Comparison of ENCODE assay signal across 8 mouse cellular contexts in genomic region chr9:20652260-20652658, GRCm38 (mm10). TPM values are rescaled to one million over a fixed set of nuclear protein-coding genes. Genes with fewer than 3 reads are reported as not detected.
A peak's percentile ranks its signal among the peaks of the same experiment; 100 is the strongest.
DNase-seq lines count a peak whose midpoint lies in the region; ATAC-seq and TF ChIP-seq lines count a peak whose summit lies in the region.

No protein-coding gene starts in this region.

- H3ac ChIP-seq in C2C12 (ENCODE audit: control insufficient read depth, insufficient read length, low read depth), result peak overlapping the region; percentile 88

- DNase-seq in heart, adult 2 months, result no peak
- DNase-seq in heart, adult 9 months (ENCODE audit: low spot score in 2 of 2), result no peak
- DNase-seq in liver, postnatal 0 days, result no peak
- no peak for DNase-seq in layer of hippocampus, postnatal 36 days
- no peak for DNase-seq in adrenal gland, postnatal 14 days
- DNase-seq in ovary, adult 18-20 months (ENCODE audit: low spot score), result no peak

- ATAC-seq in forebrain, embryonic 13.5 days, result no peak; the same call in 1 of the 2 replicates
- ATAC-seq in liver, postnatal 0 days, result peak; percentile 4; the same call in 1 of the 2 replicates

- no peaks in the 10 kb centered on the region for H3K36me3 ChIP-seq in heart, adult 2 months (ENCODE audit: control insufficient read depth, insufficient read depth, low read length)
- peaks cover 42% of the 10 kb centered on the region for H3K36me3 ChIP-seq in C2C12 (ENCODE audit: control insufficient read depth, insufficient read depth)
- H3K36me3 ChIP-seq in forebrain, embryonic 13.5 days (ENCODE audit: poor library complexity, severe bottlenecking), result peaks cover 61% of the 10 kb centered on the region
- H3K36me3 ChIP-seq in liver, postnatal 0 days (replicated peaks; ENCODE audit: insufficient read depth, low read length), result peaks cover 26% of the 10 kb centered on the region

- peaks cover 42% of the 10 kb centered on the region for H3K79me3 ChIP-seq in C2C12 (ENCODE audit: low read depth)

- peaks cover 3% of the 10 kb centered on the region; the same call in 1 of the 2 replicates for H3K79me2 ChIP-seq in heart, adult 2 months (replicated peaks; ENCODE audit: control insufficient read depth, insufficient read depth, low read length)
- H3K79me2 ChIP-seq in C2C12 (ENCODE audit: control insufficient read depth, insufficient read depth), result peaks cover 54% of the 10 kb centered on the region

- intact Hi-C loops in heart, adult 2 months (cut with DNase I), result loop anchor here (5.0 kb wide), 2 partner anchors 185 to 270 kb away; no protein-coding TSS in a partner anchor

- peak overlapping the region; percentile 76 for H3K4me3 ChIP-seq in heart, adult 2 months
- peak overlapping the region; percentile 75 for H3K4me3 ChIP-seq in C2C12 (ENCODE audit: insufficient read depth, poor library complexity, severe bottlenecking)
- peak overlapping the region; percentile 87 for H3K4me3 ChIP-seq in forebrain, embryonic 13.5 days
- H3K4me3 ChIP-seq in liver, postnatal 0 days (ENCODE audit: low read depth, low read length), result peak overlapping the region; percentile 97

- peak overlapping the region; percentile 76 for H3K9ac ChIP-seq in heart, adult 2 months (ENCODE audit: low read depth, low read length)
- peak overlapping the region; percentile 89 for H3K9ac ChIP-seq in forebrain, embryonic 13.5 days
- H3K9ac ChIP-seq in liver, postnatal 0 days (replicated peaks), result peak overlapping the region; percentile 93

- no peaks in the 10 kb centered on the region for H3K9me3 ChIP-seq in forebrain, embryonic 13.5 days (replicated peaks)
- no peaks in the 10 kb centered on the region for H3K9me3 ChIP-seq in liver, postnatal 0 days (ENCODE audit: low read length)

- H3K27me3 ChIP-seq in heart, adult 2 months (ENCODE audit: control insufficient read depth, insufficient read depth, low read length), result no peaks in the 10 kb centered on the region
- H3K27me3 ChIP-seq in C2C12 (ENCODE audit: control insufficient read depth, insufficient read depth, insufficient read length), result no peaks in the 10 kb centered on the region
- no peaks in the 10 kb centered on the region for H3K27me3 ChIP-seq in forebrain, embryonic 13.5 days
- no peaks in the 10 kb centered on the region for H3K27me3 ChIP-seq in liver, postnatal 0 days (ENCODE audit: insufficient read depth, low read length)

- WGBS in heart, adult 2 months, result under 1% methylated on average over 25 of the region's 25 CpGs
- WGBS in forebrain, embryonic 13.5 days, result under 1% methylated on average over 22 of the region's 25 CpGs
- WGBS in liver, postnatal 0 days (ENCODE audit: insufficient replicate concordance), result 0% methylated on average over 21 of the region's 25 CpGs

- TF ChIP-seq EP300 in heart, adult 2 months (IDR thresholded peaks at IDR 0.05; ENCODE audit: insufficient read depth, low read depth, low read length), result no peak
- TF ChIP-seq EP300 in liver, postnatal 0 days (IDR thresholded peaks at IDR 0.05; ENCODE audit: low read depth), result no peak

- peaks cover 3% of the 10 kb centered on the region for H3K4me1 ChIP-seq in heart, adult 2 months (ENCODE audit: control insufficient read depth, insufficient read depth, low read length)
- peaks cover 35% of the 10 kb centered on the region for H3K4me1 ChIP-seq in forebrain, embryonic 13.5 days
- H3K4me1 ChIP-seq in liver, postnatal 0 days (ENCODE audit: insufficient read depth), result 0 out of 2 replicates have a peak, but pooled peaks cover 14% of the 10 kb centered on the region

- H3K4me2 ChIP-seq in forebrain, embryonic 13.5 days, result peak overlapping the region; percentile 85
- H3K4me2 ChIP-seq in liver, postnatal 0 days (ENCODE audit: low read depth, low read length), result peak overlapping the region; percentile 93

- TF ChIP-seq CTCF in heart, adult 2 months (IDR thresholded peaks at IDR 0.05), result no peak
- TF ChIP-seq CTCF in C2C12 (IDR thresholded peaks at IDR 0.05; ENCODE audit: control insufficient read depth, insufficient read depth, insufficient read length), result no peak
- no peak for TF ChIP-seq CTCF in liver, postnatal 0 days (IDR thresholded peaks at IDR 0.05; ENCODE audit: low read depth)

- peak overlapping the region; percentile 75 for H3K27ac ChIP-seq in heart, adult 2 months
- 0 out of 2 replicates have a peak overlapping the region, but pooled peaks have one; percentile 8 for H3K27ac ChIP-seq in forebrain, embryonic 13.5 days
- peak overlapping the region; percentile 48; the same call in 1 of the 2 replicates for H3K27ac ChIP-seq in liver, postnatal 0 days (ENCODE audit: low read depth)

- no peak for TF ChIP-seq POLR2A in heart, adult 2 months (IDR thresholded peaks at IDR 0.05; ENCODE audit: insufficient read depth, low read depth, low read length)

TF ChIP-seq in C2C12, 6 proteins besides CTCF, POLR2A, EP300 and RAD21:
- TF ChIP-seq MYOG (IDR thresholded peaks at IDR 0.05; ENCODE audit: control insufficient read depth, extremely low read depth, insufficient read length) (no peak), CEBPB (IDR thresholded peaks at IDR 0.05; ENCODE audit: low read depth) (no peak), USF1 (IDR thresholded peaks at IDR 0.05; ENCODE audit: low read depth) (no peak), MAX (IDR thresholded peaks at IDR 0.05) (no peak), MYOD1 (IDR thresholded peaks at IDR 0.05; ENCODE audit: control insufficient read depth, insufficient read length, low read depth) (no peak), FOSL1 (IDR thresholded peaks at IDR 0.05; ENCODE audit: insufficient read depth, low read length, poor library complexity, severe bottlenecking) (no peak)

RNA-seq across cellular contexts. Expression of gene Pin1, which starts 0.4 kb away (rescaled TPM):
- total RNA-seq in heart, adult 2 months (2021), result 10 to 100 TPM; 17.8 to 18.6 TPM
- polyA plus RNA-seq in heart, adult 2 months (2012; rRNA removed), result 18.8 and 20.8 TPM in 2 replicates
- polyA plus RNA-seq in C2C12 (2012; fragmentation: generic; extraction: Trizol), result 55.5 TPM
- polyA plus RNA-seq in forebrain, embryonic 13.5 days (2015; fragmentation: Nextera tagmentation; extraction: Ambion mirVana), result 64.8 and 68.3 TPM in 2 replicates
- polyA plus RNA-seq in liver, postnatal 0 days (2015; fragmentation: Nextera tagmentation; extraction: Ambion mirVana), result 15.0 and 15.5 TPM in 2 replicates
- total RNA-seq in layer of hippocampus, postnatal 36 days (2021), result 10 to 100 TPM; 35.1 to 35.4 TPM
- total RNA-seq in adrenal gland, postnatal 14 days (2021), result 20.1 and 20.2 TPM in 2 replicates

RNA-seq across cellular contexts. Expression of gene Fbxl12, which starts 7.7 kb away (rescaled TPM):
- total RNA-seq in heart, adult 2 months (2021), result 10 to 100 TPM in 1 of 2 experiments, 1 to 10 TPM in 1; 8.8 to 10.3 TPM
- 16.6 and 17.9 TPM in 2 replicates for polyA plus RNA-seq in heart, adult 2 months (2012; rRNA removed)
- polyA plus RNA-seq in C2C12 (2012; fragmentation: generic; extraction: Trizol), result 7.9 TPM
- 15.0 and 15.4 TPM in 2 replicates for polyA plus RNA-seq in forebrain, embryonic 13.5 days (2015; fragmentation: Nextera tagmentation; extraction: Ambion mirVana)
- 7.1 and 7.3 TPM in 2 replicates for polyA plus RNA-seq in liver, postnatal 0 days (2015; fragmentation: Nextera tagmentation; extraction: Ambion mirVana)
- 10 to 100 TPM; 19.6 to 22.6 TPM for total RNA-seq in layer of hippocampus, postnatal 36 days (2021)
- total RNA-seq in adrenal gland, postnatal 14 days (2021), result 15.3 and 18.7 TPM in 2 replicates

RNA-seq across cellular contexts. Expression of gene Ubl5, which starts 9.6 kb away (rescaled TPM):
- 100 to 1,000 TPM; 233 to 269 TPM for total RNA-seq in heart, adult 2 months (2021)
- 275 and 362 TPM in 2 replicates for polyA plus RNA-seq in heart, adult 2 months (2012; rRNA removed)
- polyA plus RNA-seq in C2C12 (2012; fragmentation: generic; extraction: Trizol), result 566 TPM
- 533 and 604 TPM in 2 replicates for polyA plus RNA-seq in forebrain, embryonic 13.5 days (2015; fragmentation: Nextera tagmentation; extraction: Ambion mirVana)
- 245 and 257 TPM in 2 replicates for polyA plus RNA-seq in liver, postnatal 0 days (2015; fragmentation: Nextera tagmentation; extraction: Ambion mirVana)
- 100 to 1,000 TPM; 295 to 327 TPM for total RNA-seq in layer of hippocampus, postnatal 36 days (2021)
- 308 TPM in 2 replicates for total RNA-seq in adrenal gland, postnatal 14 days (2021)

Comparison
In these comparisons a context has a peak if more than half of its experiments do, and no peak if none do; other contexts are left out.
1. H3K27ac ChIP-seq: peak in every context shown above with its lines; median percentile 75 in heart, adult 2 months; 48 in liver, postnatal 0 days; 8 in forebrain, embryonic 13.5 days.